Mouse (Mus musculus): ENCODE data around the gene Stfa2l1.
"Not testable (repeated sequence)": the region's sequence is repeated elsewhere in the genome, so short reads cannot be mapped to it uniquely, and the experiment has no call there.

Stfa2l1 gene

DNA sequence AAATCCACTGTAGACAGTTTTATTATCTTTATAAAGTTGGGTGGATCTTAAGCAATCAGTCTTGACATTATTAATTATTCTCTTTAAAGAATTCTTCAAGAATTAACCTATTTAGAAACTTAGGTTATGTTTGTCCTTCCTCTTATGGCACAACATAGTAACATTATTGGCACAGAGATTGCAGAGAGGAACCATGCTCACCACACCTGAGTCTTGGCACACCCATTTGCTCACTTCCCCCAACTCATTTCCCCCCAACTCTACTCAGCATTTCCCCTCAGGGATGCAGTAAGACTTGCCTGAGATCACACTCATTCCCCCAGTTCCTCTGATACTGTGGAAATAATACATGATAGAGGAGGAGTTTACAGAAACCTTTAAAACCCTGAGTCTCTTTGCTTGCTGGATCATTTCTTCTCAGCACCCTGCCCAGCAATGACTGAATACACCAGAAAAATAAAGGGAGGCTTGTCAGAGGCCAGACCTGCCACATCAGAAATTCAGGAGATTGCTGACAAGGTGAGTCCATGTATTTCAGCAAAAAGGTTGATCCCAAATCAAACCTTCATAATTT lies at the start of gene Stfa2l1:
Stfa2l1 (plus strand) TSS at position 410 of the 574 bp plus-strand sequence.
- no peak for DNase-seq (ENCODE audit: low spot score)

- not testable (repeated sequence) for DNase-seq (ENCODE audit: low spot score)
These were observed 45.1 kb upstream of the Stfa2l1 start for GRCm38 (mm10) chr16:36111486-36111885.

- DNase-seq (ENCODE audit: low spot score) = not testable (repeated sequence)
These were observed 40.9 kb upstream of the Stfa2l1 start for GRCm38 (mm10) chr16:36115751-36116150.

DNA sequence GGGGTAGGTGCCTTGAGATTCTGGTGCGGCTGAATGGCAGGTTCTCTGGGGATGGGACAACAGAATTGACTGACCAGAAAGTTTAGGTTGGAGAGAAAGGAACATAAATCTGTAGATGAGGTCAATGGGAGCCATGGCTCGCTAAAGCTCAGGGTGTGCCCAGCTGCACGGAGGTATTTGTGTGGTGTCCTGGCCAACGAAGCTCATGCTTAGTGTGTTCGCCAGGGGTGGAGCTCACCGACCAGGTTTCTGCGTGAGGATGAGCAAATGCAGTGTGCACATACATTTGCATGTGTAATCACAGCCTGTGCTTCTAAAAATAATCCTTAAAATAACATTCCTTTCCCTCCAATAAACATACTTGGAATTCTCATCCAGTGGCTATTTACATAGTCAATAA lies 28.5 kb upstream of the Stfa2l1 start:
- DNase-seq (ENCODE audit: low spot score) = no peak

- no peak for DNase-seq (ENCODE audit: low spot score)
These were observed 25.5 kb upstream of the Stfa2l1 start, which contains the start of gene Csta1 for GRCm38 (mm10) chr16:36131141-36131540. Gene Csta1, minus strand, starts transcription at chr16:36131241.

DNA sequence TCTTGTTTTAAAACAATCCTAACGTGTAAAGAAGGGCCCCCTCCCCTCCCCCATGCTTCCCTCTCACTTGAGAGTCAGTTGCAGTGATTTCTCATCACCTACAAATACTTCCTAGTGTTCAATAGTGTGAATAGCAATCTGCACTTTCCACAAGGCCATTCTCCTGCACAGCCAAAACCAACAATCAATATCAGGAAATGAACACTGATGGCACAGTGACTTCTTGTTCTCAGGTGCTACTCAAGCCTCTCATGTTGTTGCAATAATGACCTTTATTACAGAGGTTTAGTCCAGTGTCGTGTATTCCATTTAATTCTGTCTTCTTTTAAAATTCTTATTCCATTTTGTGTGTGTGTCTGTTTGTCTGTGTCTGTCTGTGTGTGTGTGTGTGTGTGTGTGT lies 18.4 kb upstream of the Stfa2l1 start:
- DNase-seq (ENCODE audit: low spot score) = no peak

DNA sequence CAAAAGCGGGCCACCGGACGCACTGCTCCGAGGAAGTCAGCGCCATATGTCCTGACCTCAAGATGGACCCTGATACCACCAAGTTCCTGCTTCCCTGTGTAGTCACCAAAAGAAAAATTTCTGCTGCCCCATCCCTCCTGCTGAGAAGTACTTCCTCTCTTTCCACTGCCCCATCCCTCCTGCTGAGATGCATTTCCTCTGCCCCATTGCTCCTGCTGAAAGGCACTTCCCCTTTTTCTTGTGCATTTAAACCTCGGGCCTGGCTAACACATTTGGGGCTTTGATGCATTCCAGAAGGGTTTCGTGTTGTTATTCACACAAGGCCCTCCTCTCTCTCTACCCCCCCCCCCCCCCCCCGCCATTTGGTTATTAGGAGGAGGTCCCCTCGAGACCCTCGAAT lies 11.2 kb downstream of the Stfa2l1 start:
- DNase-seq (ENCODE audit: low spot score) = not testable (repeated sequence)

DNA sequence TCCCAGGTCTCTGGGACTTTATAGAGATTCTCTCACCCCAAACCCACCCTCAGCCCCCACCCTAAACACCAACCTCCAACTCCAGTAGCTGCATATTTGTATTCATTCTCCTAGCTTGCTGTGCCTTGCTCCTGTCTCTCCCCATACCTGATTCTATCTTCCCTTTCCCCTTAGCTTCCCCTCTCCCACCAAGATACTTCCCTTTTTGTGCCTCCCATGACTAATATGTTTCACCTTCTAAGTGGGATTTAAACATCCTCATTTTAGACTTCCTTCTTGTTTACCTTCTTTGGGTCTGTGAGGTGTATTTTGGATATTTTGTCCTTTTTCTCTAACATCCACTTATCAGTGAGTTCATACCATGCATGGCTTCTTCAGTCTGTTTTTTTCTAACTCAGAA lies 19.5 kb downstream of the Stfa2l1 start:
- no peak for DNase-seq (ENCODE audit: low spot score)

DNA sequence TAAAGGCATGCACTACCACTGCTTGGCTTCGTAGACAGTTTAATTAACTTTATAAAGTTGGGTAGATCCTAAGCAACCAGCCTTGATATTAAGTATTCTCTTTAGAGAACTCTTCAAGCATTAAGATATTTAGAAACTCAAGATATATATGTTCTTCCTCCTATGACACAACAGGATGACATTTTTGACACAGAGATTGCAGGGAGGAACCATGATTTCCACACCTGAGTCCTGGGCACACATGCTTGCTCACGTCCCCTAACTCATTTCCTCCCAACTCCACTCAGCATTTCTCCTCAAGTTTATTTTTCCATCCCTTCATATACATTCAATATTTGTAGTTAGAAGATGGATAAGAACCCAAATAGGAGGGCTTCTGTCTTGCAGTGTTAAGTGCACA lies 23.3 kb downstream of the Stfa2l1 start:
- DNase-seq (ENCODE audit: low spot score) = no peak

DNA sequence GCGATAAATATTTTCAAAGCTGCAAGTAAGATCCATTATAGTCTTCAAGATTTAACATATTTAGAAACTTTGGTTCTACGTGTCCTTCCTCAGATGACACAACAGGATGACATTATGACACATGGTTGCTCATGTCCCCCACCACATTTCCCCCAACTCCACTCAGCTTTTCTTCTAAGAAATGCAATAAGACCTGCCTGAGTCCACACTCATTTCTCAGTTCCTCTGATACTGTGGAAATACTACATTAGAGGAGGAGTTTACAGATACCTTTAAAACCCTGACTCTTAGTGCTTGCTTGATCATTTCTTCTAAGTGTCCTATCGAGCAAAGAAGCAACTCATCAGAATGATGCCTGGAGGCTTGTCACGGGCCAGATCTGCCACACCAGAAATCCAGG lies 27.3 kb downstream of the Stfa2l1 start, which contains the start of gene Gm5483:
Gm5483 (plus strand) TSS at position 301 of the 400 bp plus-strand sequence.
- not testable (repeated sequence) for DNase-seq (ENCODE audit: low spot score)

GRCm38 (mm10) chr16:36199226-36199625 lies 42.6 kb downstream of the Stfa2l1 start:
- DNase-seq (ENCODE audit: low spot score) = peak; percentile 10

- DNase-seq (ENCODE audit: low spot score) = no peak
These were observed 47.2 kb downstream of the Stfa2l1 start for GRCm38 (mm10) chr16:36203846-36204245.

- DNase-seq (ENCODE audit: low spot score) = not testable (repeated sequence)
These were observed 49.1 kb downstream of the Stfa2l1 start for GRCm38 (mm10) chr16:36205684-36206083.

DNA sequence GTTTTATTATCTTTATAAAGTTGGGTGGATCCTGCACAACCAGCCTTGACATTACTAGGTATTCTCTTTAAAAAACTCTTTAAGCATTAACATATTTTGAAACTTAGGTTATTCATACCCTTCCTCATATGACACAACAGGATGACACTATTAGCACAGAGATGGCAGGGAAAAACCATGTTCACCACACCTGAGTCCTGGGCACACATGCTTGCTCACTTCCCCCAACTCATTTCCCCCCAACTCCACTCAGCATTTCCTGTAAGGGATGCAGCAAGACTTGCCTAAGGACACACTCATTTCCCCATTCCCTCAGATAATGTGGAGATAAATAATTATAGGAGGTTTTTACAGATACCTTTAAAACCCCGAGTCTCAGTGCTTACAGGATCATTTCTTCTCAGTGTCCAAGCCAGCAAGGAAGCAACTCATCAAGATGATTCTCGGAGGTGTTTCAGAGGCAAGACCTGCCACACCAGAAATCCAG lies 53.4 kb downstream of the Stfa2l1 start, which contains the start of gene Gm5416:
Gm5416 (plus strand) TSS at position 437 of the 487 bp plus-strand sequence.
- DNase-seq (ENCODE audit: low spot score) = no peak

All from retina, embryonic 14.5 days (tissue).